Comparison of ENCODE assay signal across 24 mouse cellular contexts in genomic region chr5:136507629-136508028, GRCm38 (mm10). TPM values are rescaled to one million over a fixed set of nuclear protein-coding genes. Genes with fewer than 3 reads are reported as not detected.
A peak's percentile ranks its signal among the peaks of the same experiment; 100 is the strongest.
DNase-seq lines count a peak whose midpoint lies in the region; ATAC-seq lines count a peak whose summit lies in the region.
"Had no signal": no experiment of that assay in that cellular context is flagged by ENCODE, and none has a peak within 500 bp of the region (broad histone marks: within the 10 kb centered on the region; RNA-seq: fewer than 3 reads in every experiment).

No protein-coding gene starts in this region.

- no peaks in the 10 kb centered on the region for H3K27me3 ChIP-seq in heart, embryonic 13.5 days (replicated peaks)
- no peaks in the 10 kb centered on the region for H3K27me3 ChIP-seq in kidney, embryonic 16.5 days (ENCODE audit: insufficient read depth, low read length)
- H3K27me3 ChIP-seq: CH12.LX; forebrain, embryonic 13.5 days; hindbrain, embryonic 13.5 days; Patski had no signal

- no peak for ATAC-seq in heart, embryonic 13.5 days (ENCODE audit: extremely low read depth, insufficient number of reproducible peaks, low FRiP score, low TSS enrichment)
- ATAC-seq in kidney, embryonic 16.5 days (ENCODE audit: low FRiP score, low TSS enrichment), result no peak
- ATAC-seq: forebrain, embryonic 13.5 days; forebrain, embryonic 16.5 days; hindbrain, embryonic 16.5 days; Patski had no signal

- H3K27ac ChIP-seq in heart, embryonic 13.5 days (replicated peaks), result peak overlapping the region; percentile 48
- no peak overlapping the region for H3K27ac ChIP-seq in kidney, embryonic 16.5 days (ENCODE audit: low read length)
- H3K27ac ChIP-seq: forebrain, embryonic 10.5 days; forebrain, embryonic 13.5 days; hindbrain, embryonic 10.5 days; hindbrain, embryonic 13.5 days had no signal

- no peak overlapping the region for H3K9ac ChIP-seq in heart, embryonic 13.5 days
- no peak overlapping the region for H3K9ac ChIP-seq in kidney, embryonic 16.5 days (replicated peaks; ENCODE audit: low read length)
- H3K9ac ChIP-seq: forebrain, embryonic 13.5 days; hindbrain, embryonic 13.5 days had no signal

- H3K9me3 ChIP-seq in heart, embryonic 13.5 days, result no peaks in the 10 kb centered on the region
- H3K9me3 ChIP-seq in kidney, embryonic 16.5 days (ENCODE audit: low read length), result no peaks in the 10 kb centered on the region
- H3K9me3 ChIP-seq: forebrain, embryonic 10.5 days; forebrain, embryonic 13.5 days; G1E; hindbrain, embryonic 10.5 days; hindbrain, embryonic 13.5 days had no signal

- WGBS in heart, embryonic 13.5 days, result 57% methylated on average over 4 of the region's 4 CpGs
- WGBS in kidney, embryonic 16.5 days, result 79% methylated on average over 4 of the region's 4 CpGs

- no peak overlapping the region for H3K4me2 ChIP-seq in heart, embryonic 13.5 days
- H3K4me2 ChIP-seq in kidney, embryonic 16.5 days (replicated peaks; ENCODE audit: low read depth, low read length), result no peak overlapping the region
- H3K4me2 ChIP-seq: forebrain, embryonic 13.5 days; heart, embryonic 11.5 days; hindbrain, embryonic 13.5 days had no signal

- no peaks in the 10 kb centered on the region for H3K36me3 ChIP-seq in heart, embryonic 13.5 days
- H3K36me3 ChIP-seq in kidney, embryonic 16.5 days (ENCODE audit: insufficient read depth, low read length), result no peaks in the 10 kb centered on the region
- H3K36me3 ChIP-seq: forebrain, embryonic 10.5 days; G1E; hindbrain, embryonic 10.5 days; hindbrain, embryonic 13.5 days had no signal

- DNase-seq in heart, adult 18-20 months, result no peak
- peak; percentile 39 for DNase-seq in kidney, adult 11 months
- DNase-seq in kidney, postnatal 36 days, result no peak
- peak; percentile 62 for DNase-seq in kidney, adult 9 months
- DNase-seq: adrenal gland, postnatal 10 days; adrenal gland, postnatal 36 days; B cell, adult 2 months; cerebellum, adult 18-20 months; cerebellum, adult 9-10 months; cerebellum, postnatal 14 days; gastrocnemius, postnatal 10 days; gastrocnemius, postnatal 36 days had no signal

- peaks cover 86% of the 10 kb centered on the region for H3K4me1 ChIP-seq in heart, embryonic 13.5 days
- H3K4me1 ChIP-seq in kidney, embryonic 16.5 days (ENCODE audit: insufficient read depth, low read length), result peaks cover 42% of the 10 kb centered on the region

- no peak overlapping the region for H3K4me3 ChIP-seq in heart, embryonic 13.5 days
- H3K4me3 ChIP-seq in kidney, embryonic 16.5 days (ENCODE audit: low read length), result no peak overlapping the region
- H3K4me3 ChIP-seq: forebrain, embryonic 10.5 days; forebrain, embryonic 13.5 days; hindbrain, embryonic 10.5 days; hindbrain, embryonic 13.5 days had no signal

RNA-seq across cellular contexts. Expression of gene Cux1, which starts 59.7 kb away (rescaled TPM):
- 68.9 and 70.8 TPM in 2 replicates for polyA plus RNA-seq in heart, embryonic 13.5 days (2015; fragmentation: Nextera tagmentation; extraction: Ambion mirVana)
- 10 to 100 TPM; 78.7 to 87.5 TPM for total RNA-seq in heart, adult 18-20 months (2021)
- 110 and 123 TPM in 2 replicates for polyA plus RNA-seq in kidney, embryonic 16.5 days (2015; fragmentation: Nextera tagmentation; extraction: Ambion mirVana)

Comparison
In these comparisons a context has a peak if more than half of its experiments do, and no peak if none do; other contexts are left out.
1. DNase-seq: peak in kidney, adult 11 months (single experiment) and kidney, adult 9 months (single experiment); none in heart, adult 18-20 months (0 of 2) and kidney, postnatal 36 days (0 of 2).